Mouse (Mus musculus) forebrain, embryonic 11.5 days (tissue): ENCODE measurements around the gene Osbpl8. TPM values are rescaled to one million over a fixed set of nuclear protein-coding genes. Genes with fewer than 3 reads are reported as not detected.

ENCODE experiments used
- ATAC-seq: fragments of 200-750 bp; cut with Nextera tagmentation; replicated peaks from 2 replicates; pipeline ENCODE4 v1.8.0; 2017; ENCODE audit warnings: moderate TSS enrichment; ENCODE audit not compliant: low FRiP score
- DNase-seq: peaks from one replicate; pipeline ENCODE4 v3.0.0-alpha.2; 2017; ENCODE audit warnings: low spot score
- H3K27ac ChIP-seq: fragments of 300-500 bp; sonication (generic); 2 replicates; pipeline ENCODE4 v1.5.1; 2014; ENCODE audit warnings: low read depth, low read length
- H3K27me3 ChIP-seq: fragments of 300-500 bp; sonication (generic); 2 replicates; pipeline ENCODE4 v1.6.1; 2014; ENCODE audit warnings: mild to moderate bottlenecking, low read length, mixed read lengths; ENCODE audit not compliant: control insufficient read depth, insufficient read depth
- H3K36me3 ChIP-seq: fragments of 300-500 bp; sonication (generic); 2 replicates; pipeline ENCODE4 v1.6.1; 2014; ENCODE audit warnings: mild to moderate bottlenecking, low read length, moderate library complexity, mixed read lengths; ENCODE audit not compliant: control insufficient read depth, insufficient read depth
- H3K4me1 ChIP-seq: fragments of 300-500 bp; sonication (generic); replicated peaks from 2 replicates; pipeline ENCODE4 v1.6.1; 2014; ENCODE audit warnings: low read length, mixed read lengths; ENCODE audit not compliant: control insufficient read depth, insufficient read depth
- H3K4me2 ChIP-seq: fragments of 300-500 bp; sonication (generic); 2 replicates; pipeline ENCODE4 v1.6.1; 2014; ENCODE audit warnings: low read depth, mild to moderate bottlenecking, low read length, moderate library complexity, mixed read lengths; ENCODE audit not compliant: severe bottlenecking
- H3K4me3 ChIP-seq: fragments of 300-500 bp; sonication (generic); 2 replicates; pipeline ENCODE4 v1.5.1; 2014; ENCODE audit warnings: low read depth, low read length
- H3K9ac ChIP-seq: fragments of 300-500 bp; sonication (generic); 2 replicates; pipeline ENCODE4 v1.6.1; 2014; ENCODE audit warnings: low read length
- H3K9me3 ChIP-seq: fragments of 300-500 bp; sonication (generic); 2 replicates; pipeline ENCODE4 v1.6.1; 2016; ENCODE audit warnings: low read length, mixed read lengths; ENCODE audit not compliant: control insufficient read depth
- WGBS: fragments of 180-500 bp; shearing (Covaris S2); extraction: QIAGEN DNeasy Blood & Tissue Kit; methylation state at CpG from one replicate; pipeline ENCODE4 v1.1.7; 2014; 5-methylcytosine and 5-hydroxymethylcytosine counted together
- polyA plus RNA-seq: library from polyadenylated mRNA; unstranded; fragments of >200 nt; fragmentation: Nextera tagmentation; extraction: Ambion mirVana; gene quantifications from 2 replicates; pipeline ENCODE4 v1.2.1, GENCODE M21; 2014

The Osbpl8 gene
- 11.9 and 14.4 TPM in 2 replicates for polyA plus RNA-seq

DNA sequence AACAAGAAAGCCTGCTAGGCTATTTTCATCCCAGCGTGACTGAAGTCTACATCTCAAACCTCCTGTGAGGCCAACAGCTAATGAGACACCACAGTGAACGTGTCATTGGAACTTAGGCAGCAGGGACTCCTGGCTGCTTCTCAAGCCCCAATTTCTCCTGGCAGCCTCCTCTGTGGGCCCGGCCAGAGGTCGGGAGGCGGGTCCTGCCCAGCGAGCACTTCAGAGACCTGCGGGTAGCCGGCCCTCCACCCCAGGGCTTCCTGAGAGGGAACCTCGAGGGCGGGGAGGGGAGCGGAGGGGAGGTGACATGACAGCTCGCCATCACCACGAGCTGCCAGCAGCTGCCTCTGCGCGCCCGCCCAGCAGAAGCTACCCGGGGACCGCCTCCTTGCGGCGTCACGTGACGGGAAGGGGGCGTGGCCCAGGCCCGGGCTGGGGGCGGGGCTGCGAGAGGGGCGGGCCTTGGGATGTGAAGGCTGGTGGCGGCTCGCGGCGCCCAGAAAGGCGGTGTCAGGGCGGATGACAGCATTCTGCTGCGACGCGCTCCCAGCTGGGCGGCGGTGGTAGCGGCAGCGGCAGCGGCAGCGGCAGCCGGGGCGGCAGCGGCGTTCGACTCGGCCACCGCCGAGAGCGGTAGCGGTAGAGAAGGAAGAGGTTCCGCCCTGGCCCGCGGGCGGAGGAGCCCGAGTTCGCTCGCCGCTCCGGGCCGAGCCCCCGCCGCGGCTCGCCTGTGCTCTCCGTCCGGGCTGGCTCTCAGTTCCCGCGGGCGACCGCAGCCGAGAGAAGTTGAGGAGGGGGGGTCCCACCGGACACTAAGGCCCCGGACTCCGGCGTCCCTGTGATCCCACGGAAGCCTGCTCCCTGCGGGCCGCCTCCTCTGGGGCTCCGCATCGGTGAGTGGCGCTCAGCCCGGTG, at the start of gene Osbpl8:
TSS of gene Osbpl8 (plus strand) at position 449 of the 915 bp plus-strand sequence.
- Histone ChIP-seq H3K4me2 (peak within 1 kb of the TSS; percentile 83), H3K9ac (peak within 1 kb of the TSS; percentile 90), H3K4me3 (peak within 1 kb of the TSS; percentile 86), H3K27ac (peak within 1 kb of the TSS; percentile 79), H3K36me3 (no peaks in the 10 kb centered on the region), H3K4me1 (peaks cover 2% of the 10 kb centered on the region; the same call in 1 of the 2 replicates), H3K9me3 (no peaks in the 10 kb centered on the region), H3K27me3 (no peaks in the 10 kb centered on the region)
- DNase-seq (peak; percentile 100), ATAC-seq (peak; percentile 94)
- WGBS, result under 1% methylated on average over 63 of the region's 84 CpGs

DNA sequence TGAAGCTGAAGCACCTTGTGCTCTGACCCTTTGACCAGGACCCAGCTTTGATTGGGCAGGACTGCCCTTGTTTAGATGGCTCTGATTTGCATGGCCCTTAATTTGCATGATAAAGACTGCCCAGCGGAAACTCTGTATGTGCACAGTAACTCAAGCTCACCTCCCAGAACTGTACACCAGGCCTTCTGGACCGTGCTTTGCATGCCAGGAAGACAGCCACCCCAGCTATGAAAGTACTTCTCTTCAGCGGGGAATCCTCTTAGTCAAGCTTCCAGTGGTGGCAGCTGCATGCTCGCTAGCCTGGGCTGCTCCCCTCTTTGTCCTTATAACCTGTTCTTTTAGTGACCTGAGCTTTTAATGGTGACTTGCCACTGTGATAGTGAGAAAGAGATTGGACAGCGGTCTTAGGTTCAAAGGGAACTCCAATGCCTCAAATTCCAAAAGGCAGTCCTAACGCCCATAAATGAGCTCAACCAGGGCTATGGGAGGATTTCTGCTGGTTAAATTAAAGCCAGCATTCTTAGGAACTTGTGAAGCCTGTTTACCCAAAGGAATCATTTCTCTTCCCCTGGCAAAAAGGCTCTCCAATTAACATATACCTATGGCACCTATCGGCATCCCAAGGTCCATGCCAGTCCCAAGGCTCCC, 47.2 kb upstream of the Osbpl8 start:
- Histone ChIP-seq H3K4me1 (peaks cover 3% of the 10 kb centered on the region; the same call in 1 of the 2 replicates), H3K9ac (no peak overlapping the region), H3K36me3 (no peaks in the 10 kb centered on the region), H3K27ac (no peak overlapping the region), H3K9me3 (no peaks in the 10 kb centered on the region), H3K4me3 (no peak overlapping the region), H3K27me3 (no peaks in the 10 kb centered on the region), H3K4me2 (no peak overlapping the region)
- 45% methylated on average over 7 of the region's 7 CpGs for WGBS
- peak; percentile 65 for ATAC-seq
- DNase-seq, result no peak

DNA sequence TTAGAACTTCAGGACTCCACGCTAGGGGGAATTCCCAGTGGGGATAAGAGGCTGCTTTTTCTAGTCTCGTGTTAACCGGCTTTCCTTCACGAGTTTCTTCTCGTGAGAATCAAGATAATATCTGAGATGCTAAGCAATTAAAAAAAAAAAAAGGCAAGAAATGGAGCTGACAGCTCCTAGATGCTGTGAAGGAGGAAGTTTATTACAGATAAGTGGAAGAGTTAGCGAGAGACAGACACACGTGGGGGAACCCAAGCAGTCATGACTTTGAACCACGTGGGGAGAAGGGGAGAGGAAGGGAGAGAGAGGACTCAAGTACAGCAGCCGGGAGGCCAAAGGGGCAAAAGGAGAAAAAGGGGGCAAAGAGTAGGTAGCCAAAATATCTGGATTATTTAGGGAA, 46.3 kb upstream of the Osbpl8 start:
- Histone ChIP-seq H3K4me3 (no peak overlapping the region), H3K9ac (no peak overlapping the region), H3K9me3 (no peaks in the 10 kb centered on the region), H3K27ac (no peak overlapping the region), H3K4me2 (no peak overlapping the region), H3K27me3 (no peaks in the 10 kb centered on the region), H3K36me3 (no peaks in the 10 kb centered on the region), H3K4me1 (peaks cover 3% of the 10 kb centered on the region; the same call in 1 of the 2 replicates)
- DNase-seq (no peak), ATAC-seq (no peak)
- 85% methylated on average over 9 of the region's 9 CpGs for WGBS

DNA sequence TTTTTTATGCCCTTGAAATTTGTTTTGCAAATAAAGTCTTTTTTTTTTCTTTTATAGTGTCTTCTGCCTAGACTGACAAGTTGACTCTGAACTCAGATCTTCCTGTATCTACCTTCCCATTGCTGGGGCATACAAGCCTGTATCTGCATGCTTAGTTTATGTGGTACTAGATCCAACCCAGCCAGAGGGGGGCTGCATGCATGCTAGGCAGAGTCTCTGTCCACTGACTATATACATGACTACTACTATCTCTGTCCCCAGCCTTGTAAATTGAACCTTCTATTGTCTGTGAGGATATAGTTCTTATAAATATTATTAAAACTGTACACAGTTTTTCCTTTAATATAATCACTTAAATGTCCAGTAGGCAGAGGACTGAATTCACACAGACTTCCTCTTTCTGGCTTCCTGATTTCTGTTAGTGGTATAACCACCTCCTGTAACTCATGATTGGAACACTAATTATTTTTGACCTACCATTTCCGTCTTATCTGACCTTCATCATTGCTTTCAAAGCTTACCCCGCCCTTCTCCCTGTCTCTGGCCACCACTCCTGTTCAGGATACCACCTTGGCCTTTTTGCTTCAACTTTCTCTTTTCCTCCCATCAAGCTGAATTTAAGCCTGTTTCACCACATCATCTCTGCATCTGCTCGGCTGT, 45.4 kb upstream of the Osbpl8 start:
- WGBS, result 75% methylated on average over 3 of the region's 3 CpGs
- H3K27ac ChIP-seq, result no peak overlapping the region
- ATAC-seq, result no peak

DNA sequence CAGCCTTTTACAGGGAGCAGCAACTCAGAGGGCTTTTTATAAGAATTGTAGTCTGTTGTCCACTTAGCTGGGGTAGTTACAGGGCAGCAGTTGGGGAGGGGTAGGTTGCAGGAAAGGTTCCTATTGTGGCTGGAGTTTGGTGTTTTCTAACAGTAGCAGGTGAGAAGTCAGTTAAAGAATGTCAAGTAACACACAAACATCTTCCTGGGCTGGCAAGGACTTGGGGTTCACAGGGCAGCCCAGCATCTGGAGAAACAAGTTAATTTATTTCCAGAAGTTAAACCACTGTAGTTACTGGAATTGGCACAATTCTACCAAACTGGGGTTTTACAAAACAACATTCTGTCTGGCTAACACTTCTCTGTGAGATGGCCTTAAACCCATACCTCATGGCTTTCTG, 44.8 kb upstream of the Osbpl8 start:
- Histone ChIP-seq H3K36me3 (no peaks in the 10 kb centered on the region), H3K4me1 (peaks cover 3% of the 10 kb centered on the region; the same call in 1 of the 2 replicates), H3K9ac (no peak overlapping the region), H3K4me3 (no peak overlapping the region), H3K27ac (no peak overlapping the region), H3K9me3 (no peaks in the 10 kb centered on the region), H3K4me2 (no peak overlapping the region), H3K27me3 (no peaks in the 10 kb centered on the region)
- ATAC-seq (no peak), DNase-seq (no peak)

More for the DNA sequence above, 45.4 kb upstream of the Osbpl8 start:
- H3K27me3 ChIP-seq, result no peaks in the 10 kb centered on the region
- no peak for DNase-seq
- H3K36me3 ChIP-seq, result no peaks in the 10 kb centered on the region
- H3K4me2 ChIP-seq, result no peak overlapping the region
- no peak overlapping the region for H3K4me3 ChIP-seq
- no peaks in the 10 kb centered on the region for H3K9me3 ChIP-seq
- H3K9ac ChIP-seq, result no peak overlapping the region
- peaks cover 3% of the 10 kb centered on the region; the same call in 1 of the 2 replicates for H3K4me1 ChIP-seq

DNA sequence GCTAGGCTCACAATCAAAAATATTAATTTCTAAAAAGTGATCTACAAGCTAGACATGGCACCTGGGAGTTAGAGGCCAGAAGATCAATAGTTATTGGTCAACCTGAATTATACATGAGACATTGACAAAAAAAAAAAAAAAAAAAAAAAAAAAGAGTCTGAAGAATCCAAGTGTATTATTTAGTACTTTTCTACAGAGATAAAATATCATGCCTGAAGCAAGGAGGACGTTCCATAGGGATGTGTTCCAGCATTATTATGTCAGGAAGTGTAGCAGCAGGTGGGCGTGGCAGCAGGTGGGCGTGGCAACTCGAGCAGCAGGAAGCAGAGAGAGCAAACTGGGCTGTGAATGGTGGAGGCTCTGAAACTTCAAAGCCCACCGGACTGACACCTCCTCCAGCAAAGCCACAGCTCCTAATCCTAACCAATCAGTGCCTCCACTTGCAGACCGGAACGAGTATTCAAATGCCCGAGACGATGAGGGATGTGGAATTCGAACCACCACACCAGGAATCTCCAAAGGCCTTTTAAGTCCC, 41.6 kb upstream of the Osbpl8 start:
- no peak overlapping the region for H3K4me2 ChIP-seq
- no peaks in the 10 kb centered on the region for H3K27me3 ChIP-seq
- no peak for ATAC-seq
- H3K4me1 ChIP-seq, result no peaks in the 10 kb centered on the region
- 84% methylated on average over 10 of the region's 10 CpGs for WGBS
- no peak overlapping the region for H3K4me3 ChIP-seq
- no peaks in the 10 kb centered on the region for H3K36me3 ChIP-seq
- no peak for DNase-seq
- no peak overlapping the region for H3K9ac ChIP-seq
- no peak overlapping the region for H3K27ac ChIP-seq
- no peaks in the 10 kb centered on the region for H3K9me3 ChIP-seq

DNA sequence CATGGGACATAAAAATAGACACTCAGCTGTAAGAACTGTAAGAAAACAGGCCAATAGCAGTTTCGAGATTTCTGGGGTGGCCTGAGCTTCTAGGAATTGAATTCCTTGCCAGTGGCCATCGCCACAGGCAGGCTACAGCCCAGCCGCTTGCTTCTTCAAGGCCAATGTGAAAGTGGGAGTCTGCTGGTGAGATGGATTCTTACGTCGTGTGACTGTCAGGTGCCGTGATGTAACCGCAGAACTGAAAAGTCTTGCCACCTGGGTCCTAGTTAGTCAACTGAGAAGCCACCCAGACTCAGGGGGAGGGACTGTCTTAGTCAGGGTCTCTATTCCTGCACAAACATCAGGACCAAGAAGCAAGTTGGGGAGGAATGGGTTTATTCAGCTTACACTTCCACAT, 40.4 kb upstream of the Osbpl8 start:
- Histone ChIP-seq H3K36me3 (no peaks in the 10 kb centered on the region), H3K27ac (no peak overlapping the region), H3K9me3 (no peaks in the 10 kb centered on the region), H3K27me3 (no peaks in the 10 kb centered on the region), H3K4me2 (no peak overlapping the region), H3K9ac (no peak overlapping the region), H3K4me3 (no peak overlapping the region), H3K4me1 (no peaks in the 10 kb centered on the region)
- 89% methylated on average over 7 of the region's 7 CpGs for WGBS
- ATAC-seq (no peak), DNase-seq (no peak)

DNA sequence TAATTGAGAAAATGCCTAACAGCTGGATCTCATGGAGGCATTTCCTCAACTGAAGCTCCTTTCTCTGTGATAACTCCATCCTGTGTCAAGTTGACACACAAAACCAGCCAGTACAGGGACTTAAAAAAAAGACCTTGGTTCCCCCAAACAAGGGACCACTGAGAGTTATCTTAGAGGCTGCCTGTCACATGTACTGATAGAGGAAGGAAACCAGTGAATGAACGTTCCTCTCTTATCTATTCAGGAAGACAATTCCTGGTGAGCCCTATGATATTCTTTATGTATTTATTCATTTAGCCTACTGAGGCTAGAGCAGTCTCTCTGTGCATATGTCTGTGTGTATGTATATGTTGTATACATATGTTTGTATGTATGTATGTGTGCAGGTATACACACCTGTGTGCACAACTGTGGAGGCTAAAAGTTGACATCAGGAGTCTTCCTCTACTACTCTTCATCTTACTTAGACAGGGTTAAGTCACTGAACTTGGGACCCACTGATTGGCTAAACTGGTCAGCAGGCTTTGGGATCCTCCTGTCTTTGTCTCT, 39.7 kb upstream of the Osbpl8 start:
- Histone ChIP-seq H3K4me3 (no peak overlapping the region), H3K27ac (no peak overlapping the region), H3K36me3 (no peaks in the 10 kb centered on the region), H3K27me3 (no peaks in the 10 kb centered on the region), H3K4me1 (no peaks in the 10 kb centered on the region), H3K4me2 (no peak overlapping the region), H3K9ac (no peak overlapping the region), H3K9me3 (no peaks in the 10 kb centered on the region)
- 74% methylated on average over 1 of the region's 1 CpGs for WGBS
- ATAC-seq, result no peak
- DNase-seq, result no peak
